Mouse (Mus musculus) MN1 (cell line): ENCODE results near the gene Efcab14.

Experiments
- DNase-seq: peaks from one replicate; pipeline ENCODE4 v3.0.0-alpha.2; 2016; ENCODE audit warnings: low spot score

Gene Efcab14

DNA sequence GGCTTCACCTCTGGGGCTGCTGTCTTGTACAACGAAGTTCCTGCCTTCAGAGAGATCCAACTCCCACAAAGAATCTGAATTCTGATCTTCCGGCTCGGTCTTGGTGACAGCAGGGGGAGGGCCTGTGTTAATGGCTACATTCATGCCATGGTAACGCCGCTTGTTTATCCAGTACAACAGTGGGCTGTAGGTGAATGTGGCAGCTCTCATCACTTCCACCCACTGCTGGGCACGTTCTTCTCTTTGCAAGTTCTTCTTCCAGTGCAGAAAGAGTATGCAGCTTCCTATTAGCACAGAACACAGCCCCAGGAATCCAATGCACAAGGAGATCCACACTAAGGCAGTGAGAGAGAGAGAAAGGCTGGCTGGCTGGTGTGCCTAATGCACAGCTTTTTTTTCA lies 42.7 kb downstream of the Efcab14 start:
- DNase-seq, result no peak

DNA sequence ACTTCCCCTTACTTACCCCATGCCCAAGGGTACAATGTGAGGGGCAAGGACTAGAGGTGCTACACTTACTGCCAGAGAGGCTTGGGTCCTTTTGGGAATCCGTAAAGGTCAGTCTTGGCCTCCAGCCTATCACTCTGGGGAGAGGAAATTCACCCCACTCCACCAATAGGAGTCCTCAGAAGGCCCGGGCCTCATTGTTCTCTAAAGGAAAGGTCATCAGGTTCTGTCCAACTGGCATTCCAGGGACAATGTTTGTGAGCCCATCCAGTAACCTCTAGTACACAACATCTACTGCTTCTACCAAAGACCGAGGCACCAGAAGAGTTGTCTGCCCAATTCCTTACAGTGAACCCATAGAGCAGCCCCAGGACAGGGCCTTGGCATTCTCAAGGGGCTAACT lies 43.4 kb downstream of the Efcab14 start, which contains the start of gene Tex38:
Tex38 (minus strand) TSS at position 101 of the 400 bp plus-strand sequence.
- no peak for DNase-seq

DNA sequence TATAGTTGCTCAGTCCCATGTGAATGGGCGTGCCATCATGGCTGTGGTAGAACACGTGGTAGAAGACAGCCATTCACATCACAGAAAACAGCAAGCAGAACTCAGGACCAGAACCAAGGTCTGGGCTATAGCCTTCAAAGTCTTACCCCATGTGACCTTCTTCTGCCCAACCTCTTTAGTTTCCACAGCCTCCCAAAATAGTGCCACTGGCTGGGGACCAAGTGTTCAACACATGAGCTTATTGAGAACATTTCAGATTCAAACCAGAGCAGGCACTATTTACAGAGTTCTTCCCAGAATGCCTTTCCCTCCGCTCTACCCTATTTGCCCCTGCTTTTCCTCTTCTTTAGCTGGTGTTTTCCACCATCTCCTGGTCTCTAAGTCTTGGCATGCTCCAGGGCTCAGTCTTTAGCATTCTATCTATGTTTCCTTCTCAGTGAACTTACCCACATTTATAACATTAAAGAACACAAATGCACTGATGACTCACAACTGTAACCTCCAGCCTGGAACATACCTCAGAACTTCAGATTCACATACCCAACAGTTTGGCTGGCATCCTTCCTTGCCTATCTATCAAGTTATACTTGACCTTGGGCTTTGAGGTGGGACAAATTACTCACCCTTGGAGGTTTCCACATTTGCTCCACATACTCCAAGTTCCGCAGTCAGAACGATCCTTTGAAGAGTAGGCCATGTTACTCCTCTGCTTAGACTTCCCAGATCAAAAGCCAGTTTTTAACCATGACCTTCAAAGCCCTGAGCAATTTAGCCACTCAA lies 44.7 kb downstream of the Efcab14 start:
- no peak for DNase-seq

- peak; percentile 67 for DNase-seq
These were observed 47.4 kb downstream of the Efcab14 start, which contains the start of gene Atpaf1 for GRCm38 (mm10) chr4:115784769-115785510. Gene Atpaf1, plus strand, starts transcription at chr4:115784812.

- no peak for DNase-seq
These were observed 48.0 kb downstream of the Efcab14 start for GRCm38 (mm10) chr4:115785511-115786034.

- no peak for DNase-seq
These were observed 53.3 kb downstream of the Efcab14 start for GRCm38 (mm10) chr4:115790864-115791263.

DNA sequence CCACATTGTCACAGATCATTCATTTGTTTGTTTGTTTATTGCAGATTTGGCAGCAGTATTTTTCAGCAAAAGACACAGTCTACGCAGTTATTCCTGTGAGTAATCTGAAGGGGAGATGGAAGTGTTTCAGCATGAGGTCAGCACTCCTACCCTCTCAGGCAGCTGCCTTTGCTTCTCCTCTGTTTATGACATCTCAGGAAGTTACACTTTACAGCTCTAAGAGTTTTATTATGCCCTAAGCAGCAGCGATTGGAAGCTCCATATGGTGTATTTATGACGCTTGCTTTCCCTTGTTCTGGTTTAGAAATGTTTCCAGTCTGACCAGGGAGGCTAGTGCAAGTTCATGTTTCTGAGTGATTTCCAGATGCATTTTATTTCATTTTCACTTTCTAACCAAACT lies 57.8 kb downstream of the Efcab14 start:
- DNase-seq, result no peak

DNA sequence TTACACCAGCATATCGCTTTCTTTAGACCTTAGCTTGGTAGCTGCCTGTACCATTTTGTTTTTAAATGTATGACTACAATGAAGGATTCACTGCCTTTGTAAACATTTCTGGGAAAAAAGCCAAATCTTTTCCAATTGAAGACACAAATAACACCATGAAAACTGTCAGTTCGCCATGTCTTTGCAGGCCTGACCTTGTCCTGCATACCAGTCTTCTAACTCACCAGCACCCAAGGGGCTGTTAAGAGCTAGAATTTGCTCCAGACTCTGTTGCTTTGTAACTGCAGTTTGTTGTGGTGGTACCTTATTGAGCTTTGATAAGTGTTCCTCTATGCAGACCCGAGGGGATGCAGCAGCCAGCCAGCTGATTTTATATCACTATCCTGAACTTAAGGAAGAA lies 62.4 kb downstream of the Efcab14 start:
- peak; percentile 15 for DNase-seq

DNA sequence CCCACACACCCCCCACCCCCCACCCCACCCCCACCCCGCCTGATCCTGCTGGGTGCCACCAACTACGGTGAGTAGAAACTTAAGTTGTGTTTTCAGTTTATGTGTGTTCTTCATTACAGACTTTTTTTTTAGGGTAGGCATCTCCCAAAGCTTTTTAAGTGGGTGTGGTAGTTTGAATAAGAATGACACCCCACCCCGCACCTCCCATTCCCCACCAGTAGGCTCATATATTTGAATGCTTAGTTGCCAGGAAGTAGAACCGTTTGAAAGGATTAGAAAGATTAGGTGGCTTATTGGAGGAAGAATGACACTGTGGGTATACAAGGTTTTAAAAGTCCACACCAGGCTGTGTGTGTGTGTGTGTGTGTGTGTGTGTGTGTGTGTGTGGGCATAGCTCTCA lies 74.8 kb downstream of the Efcab14 start:
- DNase-seq, result no peak

GRCm38 (mm10) chr4:115815606-115816005 lies 78.1 kb downstream of the Efcab14 start:
- DNase-seq, result no peak

DNA sequence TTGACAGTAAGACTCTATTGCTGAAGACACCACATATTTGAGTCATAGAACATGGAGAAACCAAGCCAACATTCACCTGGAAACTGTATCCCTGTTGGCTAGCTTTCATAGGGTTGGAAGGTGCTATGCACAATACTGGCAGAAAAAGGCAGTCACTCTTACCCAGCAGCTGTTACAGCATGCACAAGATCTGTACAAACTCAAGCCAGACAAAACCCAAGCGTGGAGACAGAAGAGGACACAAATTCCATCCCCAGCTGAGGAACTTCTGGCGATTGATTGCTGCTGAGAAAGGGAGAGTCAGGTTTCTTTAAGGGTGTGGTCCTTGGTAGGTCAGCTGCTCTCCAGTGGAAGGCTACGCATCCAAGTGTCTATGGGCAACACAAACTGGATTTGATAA lies 82.7 kb downstream of the Efcab14 start:
- no peak for DNase-seq

DNA sequence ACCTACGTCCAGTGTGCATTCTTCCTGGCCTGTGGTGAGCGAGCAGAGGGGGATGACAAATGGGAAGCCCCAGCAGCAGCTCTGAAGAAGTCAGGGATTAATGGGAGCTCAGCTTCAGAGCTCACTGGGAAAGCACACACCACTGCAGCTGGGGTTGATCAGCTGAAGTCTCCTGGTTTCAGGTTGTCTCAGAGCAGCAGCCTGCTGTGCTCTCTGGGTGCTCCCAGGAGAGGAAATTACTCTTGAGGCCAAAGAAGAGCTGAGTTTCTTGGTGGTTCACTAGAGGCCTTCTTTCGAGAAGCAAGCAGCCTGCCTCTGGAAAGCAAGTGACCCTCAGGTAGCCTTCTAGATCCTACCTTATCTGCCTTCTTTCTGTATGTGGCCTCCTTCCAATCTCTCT lies 83.4 kb downstream of the Efcab14 start:
- no peak for DNase-seq

GRCm38 (mm10) chr4:115821431-115821830 lies 83.9 kb downstream of the Efcab14 start:
- no peak for DNase-seq

DNA sequence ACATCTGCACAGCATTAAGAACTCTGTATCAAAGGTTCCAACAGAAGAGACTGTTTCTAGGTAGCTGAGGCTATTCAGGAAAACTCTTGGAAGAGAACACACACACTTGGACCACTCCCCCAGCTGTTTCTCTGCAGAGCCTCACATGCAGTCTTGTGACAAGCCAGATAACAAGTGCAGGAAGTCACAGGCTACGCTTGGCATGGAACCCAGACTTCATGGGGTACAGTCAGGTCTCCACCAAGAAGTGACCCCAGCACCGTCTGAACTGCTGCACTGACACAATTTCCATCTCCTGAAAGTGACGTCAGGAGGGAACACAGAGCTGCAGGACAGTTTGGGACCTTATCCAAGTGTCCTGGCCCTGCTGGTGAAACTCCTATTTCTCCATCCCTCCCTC lies 84.4 kb downstream of the Efcab14 start:
- DNase-seq, result no peak

GRCm38 (mm10) chr4:115824178-115824577 lies 86.6 kb downstream of the Efcab14 start:
- DNase-seq, result no peak

DNA sequence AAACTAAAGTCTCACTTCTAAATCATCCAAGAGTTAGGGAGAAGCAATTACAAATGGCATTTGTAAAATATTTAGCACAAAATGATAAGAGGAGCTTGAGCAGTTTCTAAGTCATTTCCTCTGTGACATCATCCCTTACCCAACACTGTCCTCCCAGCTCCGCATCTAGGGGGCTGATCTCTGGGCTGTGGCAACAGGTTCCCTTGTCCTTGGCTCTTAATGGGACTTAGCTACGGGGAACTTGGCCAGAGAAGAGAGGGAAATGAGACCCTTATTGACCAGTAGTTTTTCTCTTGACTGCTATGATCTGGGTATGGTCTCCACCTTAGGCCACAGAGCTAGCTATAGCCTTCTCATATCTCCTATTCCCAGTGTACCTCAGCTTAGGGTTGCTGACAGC lies 87.7 kb downstream of the Efcab14 start:
- DNase-seq, result no peak
